ENCODE assay signal across 7 mouse cellular contexts in genomic region chr1:59340814-59341588, GRCm38 (mm10).
DNase-seq lines count a peak whose midpoint lies in the region; ATAC-seq lines count a peak whose summit lies in the region.

No protein-coding gene starts in this region.

- H3K27ac ChIP-seq in embryonic facial prominence, embryonic 11.5 days (replicated peaks; ENCODE audit: low read depth, low read length), result peak overlapping the region; percentile 44
- H3K27ac ChIP-seq in intestine, embryonic 14.5 days (ENCODE audit: low read depth), result no peak overlapping the region

- peak overlapping the region; percentile 13; the same call in 1 of the 2 replicates for H3K4me2 ChIP-seq in embryonic facial prominence, embryonic 11.5 days (ENCODE audit: low read depth, low read length)
- H3K4me2 ChIP-seq in intestine, embryonic 14.5 days (ENCODE audit: low read length), result peak overlapping the region; percentile 14

- no peaks in the 10 kb centered on the region for H3K9me3 ChIP-seq in embryonic facial prominence, embryonic 11.5 days (replicated peaks; ENCODE audit: control insufficient read depth, low read length)
- H3K9me3 ChIP-seq in intestine, embryonic 14.5 days (ENCODE audit: control insufficient read depth, low read length), result no peaks in the 10 kb centered on the region

- H3K27me3 ChIP-seq in embryonic facial prominence, embryonic 11.5 days (ENCODE audit: control insufficient read depth, insufficient read depth, low read length), result no peaks in the 10 kb centered on the region
- no peaks in the 10 kb centered on the region for H3K27me3 ChIP-seq in intestine, embryonic 14.5 days (replicated peaks; ENCODE audit: control insufficient read depth, insufficient read depth, low read length)

- 3% methylated on average over 16 of the region's 16 CpGs for WGBS in embryonic facial prominence, embryonic 11.5 days
- 6% methylated on average over 16 of the region's 16 CpGs for WGBS in intestine, embryonic 14.5 days

- H3K9ac ChIP-seq in embryonic facial prominence, embryonic 11.5 days (replicated peaks; ENCODE audit: low read length), result 0 out of 2 replicates have a peak overlapping the region, but pooled peaks have one; percentile 6
- H3K9ac ChIP-seq in intestine, embryonic 14.5 days (ENCODE audit: low read length), result no peak overlapping the region

- ATAC-seq in embryonic facial prominence, embryonic 11.5 days (replicated peaks; ENCODE audit: insufficient number of reproducible peaks, low FRiP score, low TSS enrichment, low read depth), result peak; percentile 74; the same call in 1 of the 2 replicates
- ATAC-seq in intestine, embryonic 14.5 days (replicated peaks; ENCODE audit: low FRiP score, low TSS enrichment, low read depth), result no peak

- no peak overlapping the region for H3K4me3 ChIP-seq in embryonic facial prominence, embryonic 11.5 days (ENCODE audit: low read depth, low read length)
- no peak overlapping the region for H3K4me3 ChIP-seq in intestine, embryonic 14.5 days (ENCODE audit: low read depth, low read length)

- DNase-seq in 3134 (ENCODE audit: extremely low read depth, insufficient read length, low spot score) (peak; percentile 19), 3T3-L1 (ENCODE audit: low read depth, low spot score) (peak; percentile 63)
- DNase-seq in embryonic facial prominence, embryonic 11.5 days (ENCODE audit: low spot score), result peak; percentile 75
- peak; percentile 63 for DNase-seq in intestine, embryonic 14.5 days (ENCODE audit: low spot score)
- peak; percentile 27 for DNase-seq in retina, postnatal 7 days (ENCODE audit: low read depth, low spot score)
- DNase-seq in ovary, postnatal 14 days (ENCODE audit: low spot score), result no peak
- no peak for DNase-seq in B cell, adult 2 months

- no peaks in the 10 kb centered on the region for H3K36me3 ChIP-seq in embryonic facial prominence, embryonic 11.5 days (replicated peaks; ENCODE audit: control insufficient read depth, insufficient read depth, low read depth, low read length)
- H3K36me3 ChIP-seq in intestine, embryonic 14.5 days (ENCODE audit: control insufficient read depth, insufficient read depth, low read length), result no peaks in the 10 kb centered on the region

- H3K4me1 ChIP-seq in embryonic facial prominence, embryonic 11.5 days (ENCODE audit: control insufficient read depth, insufficient read depth, low read length), result peaks cover 5% of the 10 kb centered on the region
- peaks cover 6% of the 10 kb centered on the region; the same call in 1 of the 2 replicates for H3K4me1 ChIP-seq in intestine, embryonic 14.5 days (replicated peaks; ENCODE audit: control insufficient read depth, insufficient read depth, low read length)

Comparison
In these comparisons a context has a peak if more than half of its experiments do, and no peak if none do; other contexts are left out.
1. DNase-seq: peak in 3134 (single experiment), 3T3-L1 (single experiment), embryonic facial prominence, embryonic 11.5 days (single experiment), intestine, embryonic 14.5 days (single experiment) and retina, postnatal 7 days (single experiment); none in ovary, postnatal 14 days (single experiment) and B cell, adult 2 months (0 of 2).